Mouse (Mus musculus): ENCODE measurements around the gene Ntn1.

- TF ChIP-seq CTCF (conservative IDR thresholded peaks at IDR 0.05; ENCODE audit: insufficient read depth, insufficient read length, low read depth, low read length): no peak
- TF ChIP-seq POLR2A (IDR thresholded peaks at IDR 0.05; ENCODE audit: low read depth, low read length): no peak
Measured at GRCm38 (mm10) chr11:68399548-68400020, 1.0 kb downstream of the Ntn1 start.

Data from kidney, adult 2 months (tissue).